Mouse (Mus musculus) testis, adult 2 months (tissue): Measurements from ENCODE around the gene Vmn1r208.
"Not testable (repeated sequence)": the region's sequence is repeated elsewhere in the genome, so short reads cannot be mapped to it uniquely, and the experiment has no call there.

Experiments used
- CTCF ChIP-seq: fragments of 200-500 bp; IDR thresholded peaks from 2 replicates; pipeline ENCODE4 v1.5.1; 2012; ENCODE audit warnings: low read depth, mild to moderate bottlenecking, inconsistent platforms, low read length, moderate library complexity; ENCODE audit not compliant: control insufficient read depth, insufficient read depth, insufficient replicate concordance
- POLR2A ChIP-seq: fragments of 200-500 bp; IDR thresholded peaks from 2 replicates; pipeline ENCODE4 v1.6.1; 2012; ENCODE audit warnings: low read depth, mild to moderate bottlenecking, inconsistent platforms, low read length, moderate library complexity; ENCODE audit not compliant: control insufficient read depth

DNA sequence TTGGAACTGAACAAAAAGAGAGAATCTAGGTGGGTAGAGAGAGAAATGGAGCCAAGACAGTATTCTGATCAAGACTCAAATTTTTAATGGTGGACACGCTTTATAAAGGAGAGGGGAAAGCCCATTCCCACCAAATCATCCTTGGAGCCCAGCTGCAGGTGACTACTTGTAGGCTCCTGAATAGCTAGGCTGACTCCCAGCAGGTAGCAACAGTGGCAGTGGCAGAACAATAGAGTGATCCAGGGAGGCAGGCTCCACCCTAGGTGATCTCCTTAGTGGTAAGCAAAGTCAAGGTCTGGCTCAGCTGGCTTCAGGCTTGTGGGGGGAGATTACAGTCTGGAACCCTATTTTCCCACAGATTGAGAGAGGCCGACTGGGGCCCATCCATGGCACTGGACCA, 5.6 kb downstream of the Vmn1r208 start:
- TF ChIP-seq CTCF, POLR2A: not testable (repeated sequence)
